Mouse (Mus musculus) heart, postnatal 0 days (tissue): ENCODE measurements at regions not wholly inside any gene's neighbourhood (a gene's known extent, or its start where the extent isn't known, plus 50 kb on each side); places are given as distances from the start of the nearest gene placed in this dataset.

Source experiments
- CTCF ChIP-seq: IDR thresholded peaks from 2 replicates; pipeline ENCODE4 v1.5.1; 2016; ENCODE audit warnings: antibody characterized with exemption, control low read depth, low read depth
- EP300 ChIP-seq: IDR thresholded peaks from 2 replicates; pipeline ENCODE4 v1.6.1; 2016; ENCODE audit warnings: antibody characterized with exemption, low read depth

DNA sequence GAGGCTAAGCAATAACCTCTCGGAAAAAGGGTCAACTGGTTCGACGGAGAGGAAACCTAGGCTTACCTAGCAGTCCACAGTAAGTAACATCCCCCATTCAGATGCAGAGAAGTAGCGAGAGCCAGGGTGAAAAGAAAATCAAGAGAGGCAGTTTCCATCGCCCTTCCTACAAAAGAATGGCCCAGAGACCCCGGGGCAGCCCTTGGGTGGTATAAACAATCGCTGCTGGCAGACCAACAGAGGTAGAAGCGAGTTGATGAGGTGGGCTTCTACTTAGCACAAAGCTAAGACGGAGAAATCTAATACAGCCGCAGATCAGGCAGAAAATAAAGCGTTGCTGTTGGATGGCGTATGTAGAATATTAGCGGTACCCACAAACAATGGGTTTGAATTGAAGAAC lies 57.8 kb upstream of the Arl15 start:
- TF ChIP-seq CTCF (no peak), EP300 (no peak)
